Mouse (Mus musculus): ENCODE results near the gene Bsg. TPM values are rescaled to one million over a fixed set of nuclear protein-coding genes. Genes with fewer than 3 reads are reported as not detected.

Gene Bsg
- total and polyA plus RNA-seq, 3 experiments, result 308 to 872 (median 832) TPM

GRCm38 (mm10) chr10:79728323-79729249, 24.3 kb downstream of the Bsg start:
- DNase-seq (ENCODE audit: low spot score), result no peak
- Histone ChIP-seq H3K27me3 (ENCODE audit: insufficient read depth, low read length) (peaks cover 35% of the 10 kb centered on the region), H3K36me3 (replicated peaks) (peaks cover 9% of the 10 kb centered on the region), H3K4me3 (ENCODE audit: low read depth, low read length) (no peak overlapping the region), H3K4me1 (ENCODE audit: insufficient read depth, low read depth, low read length) (no peaks in the 10 kb centered on the region), H3K9me3 (replicated peaks) (0 out of 2 replicates have a peak, but pooled peaks cover 4% of the 10 kb centered on the region)
- TF ChIP-seq TAL1 (conservative IDR thresholded peaks at IDR 0.05; ENCODE audit: low read depth, low read length) (no peak), POLR2AphosphoS5 (IDR thresholded peaks at IDR 0.05; ENCODE audit: insufficient replicate concordance, low read depth, low read length) (no peak), GATA1 (IDR thresholded peaks at IDR 0.05; ENCODE audit: borderline replicate concordance, low read length) (no peak), CTCF (IDR thresholded peaks at IDR 0.05; ENCODE audit: low read depth, low read length) (no peak), GATA2 (IDR thresholded peaks at IDR 0.05; ENCODE audit: borderline replicate concordance, low read depth, low read length) (no peak)
- no peak for ATAC-seq (ENCODE audit: extremely low read depth, insufficient number of reproducible peaks, low FRiP score, poor library complexity, severe bottlenecking)

- peaks cover 4% of the 10 kb centered on the region; the same call in 1 of the 2 replicates for H3K9me3 ChIP-seq (replicated peaks)
- no peak for ATAC-seq (ENCODE audit: extremely low read depth, insufficient number of reproducible peaks, low FRiP score, poor library complexity, severe bottlenecking)
- no peaks in the 10 kb centered on the region for H3K4me1 ChIP-seq (ENCODE audit: insufficient read depth, low read depth, low read length)
- H3K4me3 ChIP-seq (ENCODE audit: low read depth, low read length), result no peak overlapping the region
- DNase-seq (ENCODE audit: low spot score), result no peak
- no peak for TF ChIP-seq TAL1 (conservative IDR thresholded peaks at IDR 0.05; ENCODE audit: low read depth, low read length)
- peaks cover 18% of the 10 kb centered on the region for H3K36me3 ChIP-seq (replicated peaks)
- peaks cover 28% of the 10 kb centered on the region for H3K27me3 ChIP-seq (ENCODE audit: insufficient read depth, low read length)
These were observed 25.2 kb downstream of the Bsg start for GRCm38 (mm10) chr10:79729357-79729965.

- Histone ChIP-seq H3K27me3 (ENCODE audit: insufficient read depth, low read length) (peaks cover 23% of the 10 kb centered on the region), H3K36me3 (replicated peaks) (peaks cover 48% of the 10 kb centered on the region), H3K4me1 (ENCODE audit: insufficient read depth, low read depth, low read length) (no peaks in the 10 kb centered on the region), H3K4me3 (ENCODE audit: low read depth, low read length) (no peak overlapping the region), H3K9me3 (replicated peaks) (peaks cover 21% of the 10 kb centered on the region)
- DNase-seq (ENCODE audit: low spot score), result no peak
- ATAC-seq (ENCODE audit: extremely low read depth, insufficient number of reproducible peaks, low FRiP score, poor library complexity, severe bottlenecking), result no peak
- TF ChIP-seq CTCF (IDR thresholded peaks at IDR 0.05; ENCODE audit: low read depth, low read length) (peak; percentile 70), POLR2AphosphoS5 (IDR thresholded peaks at IDR 0.05; ENCODE audit: insufficient replicate concordance, low read depth, low read length) (no peak)
These were observed 28.2 kb downstream of the Bsg start for GRCm38 (mm10) chr10:79732500-79732899.

- H3K36me3 ChIP-seq (replicated peaks), result peaks cover 62% of the 10 kb centered on the region
- DNase-seq (ENCODE audit: low spot score) (no peak), ATAC-seq (ENCODE audit: extremely low read depth, insufficient number of reproducible peaks, low FRiP score, poor library complexity, severe bottlenecking) (no peak)
- peaks cover under 1% of the 10 kb centered on the region; the same call in 1 of the 2 replicates for H3K4me1 ChIP-seq (ENCODE audit: insufficient read depth, low read depth, low read length)
- peaks cover 14% of the 10 kb centered on the region; the same call in 1 of the 2 replicates for H3K27me3 ChIP-seq (ENCODE audit: insufficient read depth, low read length)
- TF ChIP-seq POLR2AphosphoS5 (IDR thresholded peaks at IDR 0.05; ENCODE audit: insufficient replicate concordance, low read depth, low read length), result no peak
- no peak for TF ChIP-seq TAL1 (conservative IDR thresholded peaks at IDR 0.05; ENCODE audit: low read depth, low read length)
- no peak for TF ChIP-seq GATA1 (IDR thresholded peaks at IDR 0.05; ENCODE audit: borderline replicate concordance, low read length)
- TF ChIP-seq GATA2 (IDR thresholded peaks at IDR 0.05; ENCODE audit: borderline replicate concordance, low read depth, low read length), result no peak
- no peak for TF ChIP-seq CTCF (IDR thresholded peaks at IDR 0.05; ENCODE audit: low read depth, low read length)
- no peak overlapping the region for H3K4me3 ChIP-seq (ENCODE audit: low read depth, low read length)
- peaks cover 20% of the 10 kb centered on the region for H3K9me3 ChIP-seq (replicated peaks)
These were observed 29.6 kb downstream of the Bsg start for GRCm38 (mm10) chr10:79733847-79734246.

- no peak for TF ChIP-seq GATA2 (IDR thresholded peaks at IDR 0.05; ENCODE audit: borderline replicate concordance, low read depth, low read length)
- no peak for TF ChIP-seq POLR2AphosphoS5 (IDR thresholded peaks at IDR 0.05; ENCODE audit: insufficient replicate concordance, low read depth, low read length)
- DNase-seq (ENCODE audit: low spot score), result no peak
- H3K36me3 ChIP-seq (replicated peaks), result peaks cover 77% of the 10 kb centered on the region
- no peak overlapping the region for H3K4me3 ChIP-seq (ENCODE audit: low read depth, low read length)
- peaks cover 10% of the 10 kb centered on the region; the same call in 1 of the 2 replicates for H3K4me1 ChIP-seq (ENCODE audit: insufficient read depth, low read depth, low read length)
- no peak for ATAC-seq (ENCODE audit: extremely low read depth, insufficient number of reproducible peaks, low FRiP score, poor library complexity, severe bottlenecking)
- H3K27me3 ChIP-seq (ENCODE audit: insufficient read depth, low read length), result peaks cover 5% of the 10 kb centered on the region; the same call in 1 of the 2 replicates
- H3K9me3 ChIP-seq (replicated peaks), result peaks cover 20% of the 10 kb centered on the region
These were observed 31.1 kb downstream of the Bsg start for GRCm38 (mm10) chr10:79735361-79735760.

GRCm38 (mm10) chr10:79736706-79737105, 32.4 kb downstream of the Bsg start:
- Histone ChIP-seq H3K4me3 (ENCODE audit: low read depth, low read length) (no peak overlapping the region), H3K9me3 (replicated peaks) (peaks cover 20% of the 10 kb centered on the region), H3K36me3 (replicated peaks) (peaks cover 91% of the 10 kb centered on the region), H3K4me1 (ENCODE audit: insufficient read depth, low read depth, low read length) (peaks cover 11% of the 10 kb centered on the region; the same call in 1 of the 2 replicates), H3K27me3 (ENCODE audit: insufficient read depth, low read length) (no peaks in the 10 kb centered on the region; the same call in 1 of the 2 replicates)
- no peak for ATAC-seq (ENCODE audit: extremely low read depth, insufficient number of reproducible peaks, low FRiP score, poor library complexity, severe bottlenecking)
- TF ChIP-seq GATA1 (IDR thresholded peaks at IDR 0.05; ENCODE audit: borderline replicate concordance, low read length) (no peak), TAL1 (conservative IDR thresholded peaks at IDR 0.05; ENCODE audit: low read depth, low read length) (no peak), GATA2 (IDR thresholded peaks at IDR 0.05; ENCODE audit: borderline replicate concordance, low read depth, low read length) (no peak), CTCF (IDR thresholded peaks at IDR 0.05; ENCODE audit: low read depth, low read length) (no peak), POLR2AphosphoS5 (IDR thresholded peaks at IDR 0.05; ENCODE audit: insufficient replicate concordance, low read depth, low read length) (no peak)
- DNase-seq (ENCODE audit: low spot score), result no peak
